Mouse (Mus musculus) intestine, embryonic 16.5 days (tissue): ENCODE measurements at regions not wholly inside any gene's neighbourhood (a gene's known extent, or its start where the extent isn't known, plus 50 kb on each side); places are given as distances from the start of the nearest gene placed in this dataset.
A peak's percentile ranks its signal among the peaks of the same experiment; 100 is the strongest.

Experiments
- ATAC-seq: fragments of 200-750 bp; cut with Nextera tagmentation; 2 replicates; pipeline ENCODE4 v1.8.0; 2017; ENCODE audit warnings: moderate TSS enrichment, moderate library complexity
- H3K27ac ChIP-seq: fragments of 300-500 bp; sonication (generic); 2 replicates; pipeline ENCODE4 v1.5.1; 2014; ENCODE audit warnings: mild to moderate bottlenecking, low read length
- H3K27me3 ChIP-seq: fragments of 300-500 bp; sonication (generic); replicated peaks from 2 replicates; pipeline ENCODE4 v1.6.1; 2014; ENCODE audit warnings: low read length, control low read depth, mixed read lengths; ENCODE audit not compliant: control insufficient read depth, insufficient read depth
- H3K36me3 ChIP-seq: fragments of 300-500 bp; sonication (generic); 2 replicates; pipeline ENCODE4 v1.6.1; 2014; ENCODE audit warnings: low read length, control low read depth; ENCODE audit not compliant: control insufficient read depth, insufficient read depth
- H3K4me1 ChIP-seq: fragments of 300-500 bp; sonication (generic); 2 replicates; pipeline ENCODE4 v1.6.1; 2014; ENCODE audit warnings: low read length, control low read depth, mixed read lengths; ENCODE audit not compliant: control insufficient read depth, insufficient read depth
- H3K4me2 ChIP-seq: fragments of 300-500 bp; sonication (generic); 2 replicates; pipeline ENCODE4 v1.6.1; 2014; ENCODE audit warnings: low read depth, low read length, control low read depth
- H3K4me3 ChIP-seq: fragments of 300-500 bp; sonication (generic); 2 replicates; pipeline ENCODE4 v1.5.1; 2014; ENCODE audit warnings: mild to moderate bottlenecking, low read length
- H3K9ac ChIP-seq: fragments of 300-500 bp; sonication (generic); 2 replicates; pipeline ENCODE4 v1.6.1; 2014; ENCODE audit warnings: low read depth, low read length
- H3K9me3 ChIP-seq: fragments of 300-500 bp; sonication (generic); 2 replicates; pipeline ENCODE4 v1.6.1; 2016; ENCODE audit warnings: low read length, control low read depth; ENCODE audit not compliant: control insufficient read depth
- WGBS: fragments of 180-500 bp; shearing (Covaris S2); extraction: QIAGEN DNeasy Blood & Tissue Kit; methylation state at CpG from one replicate; pipeline ENCODE4 v1.1.7; 2014; 5-methylcytosine and 5-hydroxymethylcytosine counted together

GRCm38 (mm10) chr7:82119266-82119665 lies 54.4 kb upstream of the Sh3gl3 start:
- H3K4me2 ChIP-seq = no peak overlapping the region
- no peak overlapping the region for H3K9ac ChIP-seq
- no peaks in the 10 kb centered on the region for H3K27me3 ChIP-seq
- no peaks in the 10 kb centered on the region for H3K4me1 ChIP-seq
- no peak overlapping the region for H3K4me3 ChIP-seq
- H3K9me3 ChIP-seq = no peaks in the 10 kb centered on the region
- WGBS = 9% methylated on average over 2 of the region's 2 CpGs
- peak; percentile 38; the same call in 1 of the 2 replicates for ATAC-seq
- H3K27ac ChIP-seq = no peak overlapping the region
- no peaks in the 10 kb centered on the region for H3K36me3 ChIP-seq

- no peak overlapping the region for H3K9ac ChIP-seq
- no peaks in the 10 kb centered on the region for H3K4me1 ChIP-seq
- H3K4me3 ChIP-seq = no peak overlapping the region
- WGBS = 53% methylated on average over 9 of the region's 9 CpGs
- no peaks in the 10 kb centered on the region for H3K9me3 ChIP-seq
- no peak overlapping the region for H3K4me2 ChIP-seq
- no peak for ATAC-seq
- no peaks in the 10 kb centered on the region for H3K27me3 ChIP-seq
- no peaks in the 10 kb centered on the region for H3K36me3 ChIP-seq
- H3K27ac ChIP-seq = no peak overlapping the region
These were observed 53.8 kb upstream of the Sh3gl3 start for GRCm38 (mm10) chr7:82119866-82120265.

DNA sequence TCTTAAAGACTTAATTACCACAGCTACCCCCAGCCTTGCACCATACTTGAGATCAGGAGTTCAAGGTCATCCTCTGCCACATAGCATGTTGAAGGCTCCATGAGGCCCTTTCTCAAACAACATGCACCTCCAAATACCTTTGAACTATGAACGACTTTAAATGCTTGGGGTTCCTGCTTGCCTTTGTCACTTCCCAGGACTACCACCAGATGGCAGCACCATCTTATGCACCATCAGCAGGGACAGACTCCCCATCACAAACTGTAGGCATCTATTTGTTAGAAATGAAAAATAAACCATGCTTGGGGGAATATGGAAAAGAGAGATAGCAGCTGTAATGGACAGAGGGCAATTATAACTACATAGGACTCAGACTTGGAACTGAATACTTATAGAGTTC lies 51.9 kb upstream of the Sh3gl3 start:
- no peaks in the 10 kb centered on the region for H3K36me3 ChIP-seq
- no peak overlapping the region for H3K9ac ChIP-seq
- no peaks in the 10 kb centered on the region for H3K27me3 ChIP-seq
- H3K9me3 ChIP-seq = no peaks in the 10 kb centered on the region
- WGBS = 0% methylated on average over 1 of the region's 1 CpGs
- no peak overlapping the region for H3K4me2 ChIP-seq
- H3K4me3 ChIP-seq = no peak overlapping the region
- H3K4me1 ChIP-seq = no peaks in the 10 kb centered on the region
- no peak for ATAC-seq
- no peak overlapping the region for H3K27ac ChIP-seq
